ENCODE assay signal across 8 mouse cellular contexts in the genomic region with DNA sequence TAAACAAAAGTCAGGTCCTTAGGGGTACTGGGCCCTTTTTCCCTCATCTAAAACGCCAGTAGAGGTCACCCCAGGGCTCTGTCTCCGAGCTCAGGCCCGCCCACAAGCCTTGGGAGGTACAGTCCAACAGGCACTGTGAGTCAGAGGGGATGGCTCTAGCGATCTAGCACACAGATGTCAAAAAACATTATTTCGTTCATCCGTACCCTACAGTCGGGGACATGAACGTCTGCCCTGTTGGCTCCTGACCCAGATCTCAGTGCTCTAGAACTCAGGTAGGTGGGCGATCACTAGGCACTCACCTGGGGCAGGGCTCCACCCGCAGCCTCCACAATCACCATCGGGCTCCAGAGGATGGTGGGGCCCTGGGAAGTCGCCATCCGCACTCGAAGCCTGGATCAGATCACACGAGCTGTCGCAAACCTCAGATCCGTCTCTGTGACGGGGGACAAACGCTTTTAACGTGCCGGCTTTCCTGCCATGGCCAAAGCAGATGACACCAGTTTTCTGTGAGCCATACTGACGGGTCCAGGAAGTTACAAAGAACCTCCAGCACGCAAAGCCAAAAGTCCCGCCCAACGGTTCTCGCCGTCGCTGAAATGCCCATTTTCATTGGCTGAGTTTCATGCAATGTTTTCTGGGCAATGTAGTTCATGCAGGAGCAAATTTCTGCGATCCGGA. TPM values are rescaled to one million over a fixed set of nuclear protein-coding genes. Genes with fewer than 3 reads are reported as not detected.
DNase-seq lines count a peak whose midpoint lies in the region; ATAC-seq lines count a peak whose summit lies in the region.

TSS of gene Zfp954 (minus strand) at position 568 of the 681 bp plus-strand sequence.

- H3K9me3 ChIP-seq in lung, embryonic 16.5 days (ENCODE audit: control insufficient read depth, low read length): no peaks in the 10 kb centered on the region

- peak; percentile 98 to 100 for ATAC-seq in hematopoietic stem cell, adult 5-6 weeks (replicated peaks in 1 of 2; ENCODE audit: insufficient read depth in 1 of 2, low FRiP score in 2 of 2, low TSS enrichment in 1 of 2, low read depth in 1 of 2, poor library complexity in 2 of 2, severe bottlenecking in 2 of 2)
- peak; percentile 97 for ATAC-seq in lung, embryonic 16.5 days (ENCODE audit: low read depth)

- H3K27me3 ChIP-seq in lung, embryonic 16.5 days (ENCODE audit: control insufficient read depth, insufficient read depth, low read depth, low read length): no peaks in the 10 kb centered on the region

- peaks cover 6% of the 10 kb centered on the region; the same call in 1 of the 2 replicates for H3K4me1 ChIP-seq in lung, embryonic 16.5 days (replicated peaks; ENCODE audit: control insufficient read depth, insufficient read depth, low read length)

- H3K9ac ChIP-seq in lung, embryonic 16.5 days (ENCODE audit: low read length): peak within 1 kb of the TSS; percentile 75

- peak within 1 kb of the TSS; percentile 68 for H3K4me3 ChIP-seq in lung, embryonic 16.5 days (ENCODE audit: low read length)

- WGBS in lung, embryonic 16.5 days: 0% methylated on average over 30 of the region's 30 CpGs

- DNase-seq in MEL-GATA-1-ER (ENCODE audit: extremely low read depth, low read depth): peak; percentile 85
- DNase-seq in cerebellum, adult 8-10 months: peak; percentile 82
- peak; percentile 88 for DNase-seq in forelimb bud, embryonic 11.5 days (ENCODE audit: low read depth, low spot score)
- DNase-seq in layer of hippocampus, adult 9-10 months (ENCODE audit: low spot score): peak; percentile 83
- DNase-seq in ovary, postnatal 10 days (ENCODE audit: low spot score): peak; percentile 57
- DNase-seq in thymus, postnatal 10 days (ENCODE audit: low spot score in 2 of 2): peak; percentile 71 to 76

- H3K36me3 ChIP-seq in lung, embryonic 16.5 days (ENCODE audit: control insufficient read depth, insufficient read depth, low read length): peaks cover 6% of the 10 kb centered on the region

- H3K4me2 ChIP-seq in lung, embryonic 16.5 days (ENCODE audit: low read depth, low read length): peak within 1 kb of the TSS; percentile 66

- peak within 1 kb of the TSS; percentile 31; the same call in 1 of the 2 replicates for H3K27ac ChIP-seq in lung, embryonic 16.5 days (ENCODE audit: low read length)

RNA-seq across cellular contexts. Expression of gene Zfp954, which starts in this region (rescaled TPM):
- total RNA-seq in hematopoietic stem cell, adult 5-6 weeks (2017): 10.4 and 23.2 TPM in 2 replicates
- 13.8 and 16.4 TPM in 2 replicates for polyA plus RNA-seq in lung, embryonic 16.5 days (2015; fragmentation: Nextera tagmentation; extraction: Ambion mirVana)

Comparison
In these comparisons a context has a peak if more than half of its experiments do, and no peak if none do; other contexts are left out.
1. Peak in every context shown above with its lines: DNase-seq, ATAC-seq, H3K4me3 ChIP-seq and H3K27ac ChIP-seq.